In the genomic region with DNA sequence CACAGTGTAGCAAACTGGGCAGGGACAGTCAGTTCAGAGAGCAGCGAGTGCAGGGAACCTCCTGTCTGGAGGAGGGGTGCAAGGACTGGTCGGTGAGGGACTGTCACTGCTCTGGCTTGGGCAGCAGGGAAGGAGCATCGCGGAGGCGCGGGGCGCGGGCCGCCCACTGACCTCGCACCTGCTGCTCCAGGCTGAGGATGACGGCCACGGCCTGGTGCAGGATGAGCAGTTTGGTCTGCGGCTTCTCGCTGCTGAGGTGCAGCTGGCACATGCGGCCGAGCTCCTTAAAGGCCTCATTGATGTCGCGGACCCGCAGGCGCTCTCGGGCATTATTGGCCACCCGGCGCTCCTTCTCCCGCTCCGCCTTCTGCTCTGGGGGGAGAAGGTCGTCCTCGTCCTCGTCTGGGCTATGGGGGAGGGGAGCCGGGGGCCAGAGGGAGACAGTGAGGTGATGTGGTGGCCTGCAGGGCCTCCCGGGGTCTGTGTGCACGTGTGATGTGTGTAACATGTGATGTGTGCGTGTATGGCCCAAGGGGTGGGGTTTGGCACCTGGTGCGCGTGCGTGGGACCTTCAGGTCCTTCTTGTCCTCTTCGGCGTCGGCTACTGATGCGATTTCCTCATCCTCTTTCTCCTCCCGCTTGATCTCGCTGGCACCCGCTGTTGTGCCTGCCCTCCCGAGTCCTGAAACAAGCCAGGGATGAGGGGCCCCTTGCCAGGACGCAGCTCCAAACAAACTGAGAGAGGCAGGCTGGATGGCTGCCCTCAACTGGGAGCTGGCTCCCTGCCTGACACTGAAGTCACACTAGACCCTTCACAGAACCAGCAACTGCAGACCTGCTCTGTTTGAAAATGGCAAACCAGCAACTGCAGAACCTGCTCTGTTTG, we compare ENCODE assay signal across 9 mouse cellular contexts. TPM values are rescaled to one million over a fixed set of nuclear protein-coding genes. Genes with fewer than 3 reads are reported as not detected.
A peak's percentile ranks its signal among the peaks of the same experiment; 100 is the strongest.
DNase-seq lines count a peak whose midpoint lies in the region; ATAC-seq and TF ChIP-seq lines count a peak whose summit lies in the region.
"Had no signal": no experiment of that assay in that cellular context is flagged by ENCODE, and none has a peak within 500 bp of the region (broad histone marks: within the 10 kb centered on the region; RNA-seq: fewer than 3 reads in every experiment).

No protein-coding gene starts in this region.

- intact Hi-C loops in gastrocnemius, adult 2 months (cut with DNase I), result no loop called here

- peak; percentile 81 to 83 for DNase-seq in heart, adult 18-20 months
- peak; percentile 86 for DNase-seq in brain, embryonic 14.5 days (ENCODE audit: low read depth)
- DNase-seq in gastrocnemius, adult 2 months, result peak; percentile 68
- peak; percentile 84 to 87 for DNase-seq in layer of hippocampus, adult 8-10 months (ENCODE audit: low spot score in 2 of 2)
- no peak for DNase-seq in kidney, adult 2 months
- DNase-seq in thymus, postnatal 25 days, result no peak

- no peak for TF ChIP-seq POLR2A in brain, embryonic 14.5 days (IDR thresholded peaks at IDR 0.05; ENCODE audit: borderline replicate concordance, extremely low read depth, insufficient read depth, insufficient read length, poor library complexity, severe bottlenecking)
- TF ChIP-seq POLR2A in olfactory bulb, adult 2 months (IDR thresholded peaks at IDR 0.05; ENCODE audit: insufficient read depth, low read depth, low read length), result no peak
- TF ChIP-seq POLR2A in kidney, adult 2 months (IDR thresholded peaks at IDR 0.05; ENCODE audit: low read depth, low read length), result no peak

- H3K36me3 ChIP-seq in heart, embryonic 12.5 days, result peaks cover 92% of the 10 kb centered on the region
- peaks cover 1% of the 10 kb centered on the region; the same call in 1 of the 2 replicates for H3K36me3 ChIP-seq in kidney, adult 2 months (ENCODE audit: control insufficient read depth, insufficient read depth, low read length)

- H3K4me2 ChIP-seq in heart, embryonic 12.5 days, result no peak overlapping the region
- H3K4me2 ChIP-seq: embryonic facial prominence, embryonic 13.5 days had no signal

- H3K9me3 ChIP-seq in heart, embryonic 12.5 days (replicated peaks), result no peaks in the 10 kb centered on the region
- H3K9me3 ChIP-seq: embryonic facial prominence, embryonic 13.5 days had no signal

- TF ChIP-seq CTCF in brain, embryonic 14.5 days (IDR thresholded peaks at IDR 0.05; ENCODE audit: borderline replicate concordance, extremely low read depth, insufficient read depth, insufficient read length), result no peak
- TF ChIP-seq CTCF in gastrocnemius, adult 2 months (IDR thresholded peaks at IDR 0.05), result no peak
- TF ChIP-seq CTCF in olfactory bulb, adult 2 months (IDR thresholded peaks at IDR 0.05; ENCODE audit: insufficient read depth, low read depth, low read length), result no peak
- no peak for TF ChIP-seq CTCF in kidney, adult 2 months (conservative IDR thresholded peaks at IDR 0.05; ENCODE audit: insufficient read depth, insufficient read length, low read depth, low read length)

- no peak overlapping the region for H3K27ac ChIP-seq in heart, embryonic 12.5 days (ENCODE audit: poor library complexity, severe bottlenecking)
- H3K27ac ChIP-seq in gastrocnemius, adult 2 months, result no peak overlapping the region
- H3K27ac ChIP-seq in olfactory bulb, adult 2 months (ENCODE audit: insufficient read depth, low read depth, low read length), result peak overlapping the region; percentile 22; the same call in 1 of the 2 replicates
- no peak overlapping the region for H3K27ac ChIP-seq in kidney, adult 2 months (ENCODE audit: insufficient read depth, low read depth, low read length)
- H3K27ac ChIP-seq: embryonic facial prominence, embryonic 13.5 days had no signal

- 88% methylated on average over 44 of the region's 44 CpGs for WGBS in heart, embryonic 12.5 days
- 51% methylated on average over 44 of the region's 44 CpGs for WGBS in olfactory bulb, adult 2 months
- WGBS in kidney, adult 2 months, result 84% methylated on average over 44 of the region's 44 CpGs

- H3K4me3 ChIP-seq in heart, embryonic 12.5 days, result no peak overlapping the region
- no peak overlapping the region for H3K4me3 ChIP-seq in gastrocnemius, adult 2 months
- no peak overlapping the region for H3K4me3 ChIP-seq in olfactory bulb, adult 2 months (ENCODE audit: insufficient read depth, low read depth, low read length)
- H3K4me3 ChIP-seq in kidney, adult 2 months (ENCODE audit: insufficient read depth, low read depth, low read length), result no peak overlapping the region
- H3K4me3 ChIP-seq: embryonic facial prominence, embryonic 13.5 days had no signal

- H3K4me1 ChIP-seq in heart, embryonic 12.5 days (replicated peaks), result peaks cover 2% of the 10 kb centered on the region; the same call in 1 of the 2 replicates
- H3K4me1 ChIP-seq in olfactory bulb, adult 2 months (ENCODE audit: control insufficient read depth, insufficient read depth, low read length), result peaks cover 7% of the 10 kb centered on the region; the same call in 1 of the 2 replicates
- H3K4me1 ChIP-seq in kidney, adult 2 months (ENCODE audit: control insufficient read depth, insufficient read depth, low read length), result no peaks in the 10 kb centered on the region

- no peaks in the 10 kb centered on the region for H3K27me3 ChIP-seq in heart, embryonic 12.5 days (replicated peaks)
- no peaks in the 10 kb centered on the region for H3K27me3 ChIP-seq in kidney, adult 2 months (replicated peaks; ENCODE audit: control insufficient read depth, insufficient read depth, low read length)
- H3K27me3 ChIP-seq: embryonic facial prominence, embryonic 13.5 days had no signal

- ATAC-seq in heart, embryonic 12.5 days (ENCODE audit: insufficient number of reproducible peaks, low FRiP score), result no peak

- H3K9ac ChIP-seq in heart, embryonic 12.5 days, result no peak overlapping the region
- H3K9ac ChIP-seq: embryonic facial prominence, embryonic 13.5 days had no signal

RNA-seq across cellular contexts. Expression of gene Uqcr11, which starts 6.3 kb away (rescaled TPM):
- 1,000 to 10,000 TPM; 1,809 to 1,881 TPM for total RNA-seq in heart, adult 18-20 months (2021)
- 951 and 1,026 TPM in 2 replicates for polyA plus RNA-seq in heart, embryonic 12.5 days (2016; fragmentation: Nextera tagmentation; extraction: Ambion mirVana)
- 597 and 852 TPM in 2 replicates for polyA plus RNA-seq in brain, embryonic 14.5 days (2012; rRNA removed)
- total RNA-seq in gastrocnemius, adult 2 months (2021), result 1,000 to 10,000 TPM in 1 of 2 experiments, 100 to 1,000 TPM in 1; 776 to 1,068 TPM
- total RNA-seq in layer of hippocampus, adult 8-10 months (2022), result 100 to 1,000 TPM; 320 to 446 (median 390) TPM
- not detected in 2 replicates for polyA plus RNA-seq in olfactory bulb, adult 2 months (2012; ENCODE audit: insufficient read depth, insufficient read length, low replicate concordance, missing spikeins)
- polyA plus RNA-seq in kidney, adult 2 months (2012; rRNA removed), result 3,960 and 3,968 TPM in 2 replicates

RNA-seq across cellular contexts. Expression of gene Mbd3, which starts 13.5 kb away (rescaled TPM):
- total RNA-seq in heart, adult 18-20 months (2021), result 10 to 100 TPM; 93.3 to 97.7 TPM
- polyA plus RNA-seq in heart, embryonic 12.5 days (2016; fragmentation: Nextera tagmentation; extraction: Ambion mirVana), result 176 and 181 TPM in 2 replicates
- 265 and 292 TPM in 2 replicates for polyA plus RNA-seq in brain, embryonic 14.5 days (2012; rRNA removed)
- total RNA-seq in gastrocnemius, adult 2 months (2021), result 100 to 1,000 TPM; 105 to 116 TPM
- 100 to 1,000 TPM; 149 to 154 (median 150) TPM for total RNA-seq in layer of hippocampus, adult 8-10 months (2022)
- polyA plus RNA-seq in olfactory bulb, adult 2 months (2012; ENCODE audit: insufficient read depth, insufficient read length, low replicate concordance, missing spikeins), result not detected in 2 replicates
- 143 and 151 TPM in 2 replicates for polyA plus RNA-seq in kidney, adult 2 months (2012; rRNA removed)

RNA-seq across cellular contexts. Expression of gene Tcf3, which starts 20.5 kb away (rescaled TPM):
- total RNA-seq in heart, adult 18-20 months (2021), result 10 to 100 TPM; 15.6 to 17.3 TPM
- polyA plus RNA-seq in heart, embryonic 12.5 days (2016; fragmentation: Nextera tagmentation; extraction: Ambion mirVana), result 85.8 and 89.4 TPM in 2 replicates
- 128 and 138 TPM in 2 replicates for polyA plus RNA-seq in brain, embryonic 14.5 days (2012; rRNA removed)
- total RNA-seq in gastrocnemius, adult 2 months (2021), result 10 to 100 TPM; 11.1 to 12.0 TPM
- total RNA-seq in layer of hippocampus, adult 8-10 months (2022), result 10 to 100 TPM; 29.5 to 33.9 (median 32.2) TPM
- not detected in 2 replicates for polyA plus RNA-seq in olfactory bulb, adult 2 months (2012; ENCODE audit: insufficient read depth, insufficient read length, low replicate concordance, missing spikeins)
- 33.3 and 38.6 TPM in 2 replicates for polyA plus RNA-seq in kidney, adult 2 months (2012; rRNA removed)

RNA-seq across cellular contexts. Expression of gene Mex3d, which starts 25.4 kb away (rescaled TPM):
- total RNA-seq in heart, adult 18-20 months (2021), result 1 to 10 TPM; 6.4 to 7.8 TPM
- polyA plus RNA-seq in heart, embryonic 12.5 days (2016; fragmentation: Nextera tagmentation; extraction: Ambion mirVana), result 6.1 and 6.2 TPM in 2 replicates
- 112 and 115 TPM in 2 replicates for polyA plus RNA-seq in brain, embryonic 14.5 days (2012; rRNA removed)
- total RNA-seq in gastrocnemius, adult 2 months (2021), result 1 to 10 TPM; 4.7 to 5.1 TPM
- 10 to 100 TPM; 17.0 to 19.6 (median 18.3) TPM for total RNA-seq in layer of hippocampus, adult 8-10 months (2022)
- not detected in 2 replicates for polyA plus RNA-seq in olfactory bulb, adult 2 months (2012; ENCODE audit: insufficient read depth, insufficient read length, low replicate concordance, missing spikeins)
- polyA plus RNA-seq in kidney, adult 2 months (2012; rRNA removed), result 7.9 and 11.9 TPM in 2 replicates

RNA-seq across cellular contexts. Expression of gene Plk5, which starts 56.6 kb away (rescaled TPM):
- total RNA-seq in heart, adult 18-20 months (2021), result 1 to 10 TPM in 1 of 2 experiments, under 1 TPM in 1; 0.69 to 1.2 TPM
- not detected in 2 replicates for polyA plus RNA-seq in heart, embryonic 12.5 days (2016; fragmentation: Nextera tagmentation; extraction: Ambion mirVana)
- polyA plus RNA-seq in brain, embryonic 14.5 days (2012; rRNA removed), result 3.9 and 4.7 TPM in 2 replicates
- total RNA-seq in gastrocnemius, adult 2 months (2021), result under 1 TPM; 0.10 to 0.45 TPM
- total RNA-seq in layer of hippocampus, adult 8-10 months (2022), result 10 to 100 TPM; 18.0 to 36.4 (median 30.4) TPM
- polyA plus RNA-seq in olfactory bulb, adult 2 months (2012; ENCODE audit: insufficient read depth, insufficient read length, low replicate concordance, missing spikeins), result not detected in 2 replicates
- polyA plus RNA-seq in kidney, adult 2 months (2012; rRNA removed), result 1.8 and 2.0 TPM in 2 replicates

Comparison
In these comparisons a context has a peak if more than half of its experiments do, and no peak if none do; other contexts are left out.
1. DNase-seq: peak in heart, adult 18-20 months (2 of 2), brain, embryonic 14.5 days (single experiment), gastrocnemius, adult 2 months (single experiment) and layer of hippocampus, adult 8-10 months (2 of 2); none in kidney, adult 2 months (single experiment) and thymus, postnatal 25 days (single experiment).
2. RNA of gene Uqcr11, which starts 6.3 kb away (polyA plus RNA-seq): 3,960 to 3,968 TPM in kidney, adult 2 months, 951 to 1,026 TPM in heart, embryonic 12.5 days and 597 to 852 TPM in brain, embryonic 14.5 days; not detected in olfactory bulb, adult 2 months; every median in the first group is over 100 times any median in the second.